Mouse (Mus musculus): ENCODE measurements around the gene Atf3. TPM values are rescaled to one million over a fixed set of nuclear protein-coding genes. Genes with fewer than 3 reads are reported as not detected.

The Atf3 gene
- polyA plus RNA-seq, 1 experiment from 2014 or later, result 4.3 TPM

DNA sequence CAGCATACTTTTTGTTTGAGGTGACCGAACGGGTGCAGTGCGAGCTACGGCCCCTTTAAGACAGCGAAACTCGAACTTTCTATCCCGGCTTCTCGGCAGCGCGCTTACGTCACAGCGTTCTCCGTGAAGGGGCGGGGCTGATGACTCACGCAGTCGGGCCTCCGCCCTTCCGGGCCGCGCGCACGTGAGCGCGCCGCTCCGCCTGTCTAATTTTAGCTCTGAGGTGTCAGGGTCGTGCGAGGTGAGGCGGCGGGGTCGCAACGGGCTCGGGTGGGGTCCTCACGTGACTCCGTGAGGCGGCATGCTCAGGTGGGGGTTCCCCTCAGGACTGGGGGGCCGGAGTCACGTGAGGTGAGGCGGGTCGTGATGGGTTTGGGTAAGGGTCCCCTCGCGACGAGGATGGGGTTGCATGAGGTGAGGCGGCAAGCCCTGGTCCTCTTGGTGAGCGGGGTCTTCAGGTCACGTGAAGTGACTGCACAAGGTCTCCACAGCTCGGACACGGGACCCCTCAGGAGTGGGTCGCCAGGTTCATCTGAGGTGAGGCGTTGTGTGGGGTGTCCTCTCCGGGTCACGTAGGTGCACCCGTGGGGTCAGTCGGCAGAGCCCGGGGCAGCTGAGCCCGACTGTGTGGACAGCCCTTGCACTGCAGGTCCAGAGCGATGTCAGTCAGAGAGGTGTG is 6.6 kb upstream of the Atf3 start:
- peak overlapping the region; percentile 91 for H3K9ac ChIP-seq (ENCODE audit: low read length)
- peak overlapping the region; percentile 81 for H3K27ac ChIP-seq (ENCODE audit: low read length)
- peak overlapping the region; percentile 99 for H3K4me2 ChIP-seq (ENCODE audit: low read depth, low read length)
- peak overlapping the region; percentile 94 for H3K4me3 ChIP-seq (ENCODE audit: low read length)
- no peaks in the 10 kb centered on the region for H3K36me3 ChIP-seq (ENCODE audit: control insufficient read depth, insufficient read depth, low read length)
- H3K27me3 ChIP-seq (ENCODE audit: control insufficient read depth, insufficient read depth, low read depth, low read length), result no peaks in the 10 kb centered on the region
- under 1% methylated on average over 57 of the region's 57 CpGs for WGBS
- H3K9me3 ChIP-seq (ENCODE audit: control insufficient read depth, low read length), result no peaks in the 10 kb centered on the region
- peaks cover 10% of the 10 kb centered on the region for H3K4me1 ChIP-seq (replicated peaks; ENCODE audit: control insufficient read depth, insufficient read depth, low read length)
- ATAC-seq (ENCODE audit: low read depth), result peak; percentile 94

DNA sequence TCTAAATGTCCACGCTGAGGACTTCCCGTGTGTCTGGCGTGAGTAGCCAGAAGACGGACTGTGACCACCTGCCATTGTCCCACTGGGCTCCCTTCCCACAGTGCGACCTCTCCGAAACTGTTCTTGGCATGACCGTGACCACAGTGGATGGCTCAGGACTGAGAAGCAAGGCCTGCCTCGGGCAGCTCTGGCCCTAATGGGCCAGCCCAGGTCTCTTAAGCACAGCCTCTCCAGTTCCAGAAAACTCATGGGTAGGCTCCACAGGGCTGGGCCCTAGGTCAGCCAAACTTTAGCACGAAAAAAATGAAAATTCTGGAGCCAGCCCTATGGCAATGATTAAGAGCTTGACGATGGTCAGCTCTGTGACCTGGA is 6.1 kb upstream of the Atf3 start:
- Histone ChIP-seq H3K27ac (ENCODE audit: low read length) (peak overlapping the region; percentile 81), H3K4me1 (replicated peaks; ENCODE audit: control insufficient read depth, insufficient read depth, low read length) (peaks cover 10% of the 10 kb centered on the region), H3K9me3 (ENCODE audit: control insufficient read depth, low read length) (no peaks in the 10 kb centered on the region), H3K4me3 (ENCODE audit: low read length) (peak overlapping the region; percentile 94), H3K9ac (ENCODE audit: low read length) (peak overlapping the region; percentile 91), H3K27me3 (ENCODE audit: control insufficient read depth, insufficient read depth, low read depth, low read length) (no peaks in the 10 kb centered on the region), H3K36me3 (ENCODE audit: control insufficient read depth, insufficient read depth, low read length) (no peaks in the 10 kb centered on the region), H3K4me2 (ENCODE audit: low read depth, low read length) (peak overlapping the region; percentile 99)
- 54% methylated on average over 10 of the region's 10 CpGs for WGBS
- ATAC-seq (ENCODE audit: low read depth), result peak; percentile 78

- Histone ChIP-seq H3K4me3 (ENCODE audit: low read length) (no peak overlapping the region), H3K4me1 (replicated peaks; ENCODE audit: control insufficient read depth, insufficient read depth, low read length) (peaks cover 10% of the 10 kb centered on the region), H3K27ac (ENCODE audit: low read length) (no peak overlapping the region), H3K9ac (ENCODE audit: low read length) (no peak overlapping the region), H3K36me3 (ENCODE audit: control insufficient read depth, insufficient read depth, low read length) (no peaks in the 10 kb centered on the region), H3K9me3 (ENCODE audit: control insufficient read depth, low read length) (no peaks in the 10 kb centered on the region), H3K4me2 (ENCODE audit: low read depth, low read length) (no peak overlapping the region), H3K27me3 (ENCODE audit: control insufficient read depth, insufficient read depth, low read depth, low read length) (peaks cover 4% of the 10 kb centered on the region; the same call in 1 of the 2 replicates)
- WGBS, result 61% methylated on average over 4 of the region's 4 CpGs
- no peak for ATAC-seq (ENCODE audit: low read depth)
Observed at GRCm38 (mm10) chr1:191222031-191222430, 4.2 kb upstream of the Atf3 start.

DNA sequence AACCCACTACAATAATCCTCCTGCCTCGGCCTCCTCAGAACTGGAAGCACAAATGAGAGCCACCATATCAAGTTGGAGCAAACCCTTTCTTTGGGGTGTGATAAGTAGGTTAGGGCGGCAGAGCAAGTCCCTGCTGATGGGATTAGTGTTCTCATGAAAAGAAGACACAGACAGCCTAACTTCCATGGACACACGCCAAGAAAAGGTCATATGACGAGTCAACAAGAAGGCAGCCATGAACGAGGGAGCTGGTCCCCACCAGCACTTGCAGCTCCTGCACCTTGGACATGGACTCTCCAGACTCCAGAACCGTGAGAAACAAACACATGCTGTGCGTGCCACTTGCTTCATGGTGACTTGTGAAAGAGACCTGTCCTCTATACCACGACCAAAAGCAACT is 2.7 kb upstream of the Atf3 start:
- ATAC-seq (ENCODE audit: low read depth), result no peak
- H3K9ac ChIP-seq (ENCODE audit: low read length), result no peak overlapping the region
- H3K9me3 ChIP-seq (ENCODE audit: control insufficient read depth, low read length), result no peaks in the 10 kb centered on the region
- H3K4me3 ChIP-seq (ENCODE audit: low read length), result no peak overlapping the region
- no peak overlapping the region for H3K27ac ChIP-seq (ENCODE audit: low read length)
- WGBS, result 66% methylated on average over 8 of the region's 8 CpGs
- peaks cover 10% of the 10 kb centered on the region for H3K4me1 ChIP-seq (replicated peaks; ENCODE audit: control insufficient read depth, insufficient read depth, low read length)
- peaks cover 4% of the 10 kb centered on the region; the same call in 1 of the 2 replicates for H3K27me3 ChIP-seq (ENCODE audit: control insufficient read depth, insufficient read depth, low read depth, low read length)
- no peaks in the 10 kb centered on the region for H3K36me3 ChIP-seq (ENCODE audit: control insufficient read depth, insufficient read depth, low read length)
- H3K4me2 ChIP-seq (ENCODE audit: low read depth, low read length), result no peak overlapping the region

GRCm38 (mm10) chr1:191219748-191220147 is 1.9 kb upstream of the Atf3 start:
- no peak overlapping the region for H3K4me3 ChIP-seq (ENCODE audit: low read length)
- H3K4me2 ChIP-seq (ENCODE audit: low read depth, low read length), result no peak overlapping the region
- ATAC-seq (ENCODE audit: low read depth), result no peak
- H3K36me3 ChIP-seq (ENCODE audit: control insufficient read depth, insufficient read depth, low read length), result no peaks in the 10 kb centered on the region
- no peaks in the 10 kb centered on the region for H3K9me3 ChIP-seq (ENCODE audit: control insufficient read depth, low read length)
- peaks cover 3% of the 10 kb centered on the region; the same call in 1 of the 2 replicates for H3K4me1 ChIP-seq (replicated peaks; ENCODE audit: control insufficient read depth, insufficient read depth, low read length)
- no peak overlapping the region for H3K27ac ChIP-seq (ENCODE audit: low read length)
- 95% methylated on average over 1 of the region's 1 CpGs for WGBS
- H3K27me3 ChIP-seq (ENCODE audit: control insufficient read depth, insufficient read depth, low read depth, low read length), result peaks cover 4% of the 10 kb centered on the region; the same call in 1 of the 2 replicates
- no peak overlapping the region for H3K9ac ChIP-seq (ENCODE audit: low read length)

GRCm38 (mm10) chr1:191218583-191218982 is 744 bp upstream of the Atf3 start:
- 46% methylated on average over 5 of the region's 5 CpGs for WGBS
- ATAC-seq (ENCODE audit: low read depth), result no peak
- H3K27me3 ChIP-seq (ENCODE audit: control insufficient read depth, insufficient read depth, low read depth, low read length), result peaks cover 4% of the 10 kb centered on the region; the same call in 1 of the 2 replicates

GRCm38 (mm10) chr1:191215776-191216661 is 1.8 kb downstream of the Atf3 start:
- Histone ChIP-seq H3K36me3 (ENCODE audit: control insufficient read depth, insufficient read depth, low read length) (no peaks in the 10 kb centered on the region), H3K4me3 (ENCODE audit: low read length) (no peak overlapping the region), H3K9me3 (ENCODE audit: control insufficient read depth, low read length) (no peaks in the 10 kb centered on the region), H3K4me2 (ENCODE audit: low read depth, low read length) (peak overlapping the region; percentile 13; the same call in 1 of the 2 replicates), H3K9ac (ENCODE audit: low read length) (no peak overlapping the region), H3K27me3 (ENCODE audit: control insufficient read depth, insufficient read depth, low read depth, low read length) (peaks cover 4% of the 10 kb centered on the region; the same call in 1 of the 2 replicates), H3K4me1 (replicated peaks; ENCODE audit: control insufficient read depth, insufficient read depth, low read length) (no peaks in the 10 kb centered on the region), H3K27ac (ENCODE audit: low read length) (no peak overlapping the region)
- 25% methylated on average over 19 of the region's 19 CpGs for WGBS
- ATAC-seq (ENCODE audit: low read depth), result no peak

More at GRCm38 (mm10) chr1:191218583-191218982, 744 bp upstream of the Atf3 start:
- Histone ChIP-seq H3K9ac (ENCODE audit: low read length) (no peak overlapping the region), H3K4me1 (replicated peaks; ENCODE audit: control insufficient read depth, insufficient read depth, low read length) (no peaks in the 10 kb centered on the region), H3K27ac (ENCODE audit: low read length) (no peak overlapping the region), H3K36me3 (ENCODE audit: control insufficient read depth, insufficient read depth, low read length) (no peaks in the 10 kb centered on the region), H3K4me2 (ENCODE audit: low read depth, low read length) (no peak overlapping the region), H3K4me3 (ENCODE audit: low read length) (no peak overlapping the region), H3K9me3 (ENCODE audit: control insufficient read depth, low read length) (no peaks in the 10 kb centered on the region)

GRCm38 (mm10) chr1:191211096-191211495 is 6.7 kb downstream of the Atf3 start:
- H3K9me3 ChIP-seq (ENCODE audit: control insufficient read depth, low read length), result no peaks in the 10 kb centered on the region
- ATAC-seq (ENCODE audit: low read depth), result no peak
- H3K4me3 ChIP-seq (ENCODE audit: low read length), result no peak overlapping the region
- no peak overlapping the region for H3K9ac ChIP-seq (ENCODE audit: low read length)
- no peaks in the 10 kb centered on the region for H3K27me3 ChIP-seq (ENCODE audit: control insufficient read depth, insufficient read depth, low read depth, low read length)
- H3K4me2 ChIP-seq (ENCODE audit: low read depth, low read length), result no peak overlapping the region
- H3K4me1 ChIP-seq (replicated peaks; ENCODE audit: control insufficient read depth, insufficient read depth, low read length), result no peaks in the 10 kb centered on the region
- no peaks in the 10 kb centered on the region for H3K36me3 ChIP-seq (ENCODE audit: control insufficient read depth, insufficient read depth, low read length)
- H3K27ac ChIP-seq (ENCODE audit: low read length), result no peak overlapping the region
- 30% methylated on average over 2 of the region's 2 CpGs for WGBS

DNA sequence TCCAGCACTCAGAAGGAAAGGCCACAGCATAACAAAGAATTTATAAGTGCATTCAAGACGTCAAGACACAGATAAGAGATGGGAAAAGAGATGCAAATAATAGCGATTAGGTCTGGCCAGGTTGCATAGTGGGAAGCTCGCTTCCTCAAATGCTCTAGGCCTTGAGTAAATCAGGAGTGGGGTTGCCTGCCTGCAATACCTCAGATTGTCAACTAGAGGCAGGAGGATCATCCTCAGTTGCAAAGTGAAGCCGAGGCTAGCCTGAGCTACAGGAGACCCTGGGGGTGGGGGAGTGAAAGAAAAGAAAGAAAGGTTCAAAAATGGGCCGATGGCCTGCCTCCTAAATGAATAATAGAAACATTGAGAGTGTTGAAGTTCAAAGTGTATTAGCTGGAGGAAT is 12.0 kb downstream of the Atf3 start:
- H3K4me1 ChIP-seq (replicated peaks; ENCODE audit: control insufficient read depth, insufficient read depth, low read length), result no peaks in the 10 kb centered on the region
- H3K9me3 ChIP-seq (ENCODE audit: control insufficient read depth, low read length), result no peaks in the 10 kb centered on the region
- no peaks in the 10 kb centered on the region for H3K36me3 ChIP-seq (ENCODE audit: control insufficient read depth, insufficient read depth, low read length)
- H3K4me3 ChIP-seq (ENCODE audit: low read length), result no peak overlapping the region
- WGBS, result 69% methylated on average over 5 of the region's 5 CpGs
- ATAC-seq (ENCODE audit: low read depth), result no peak
- H3K4me2 ChIP-seq (ENCODE audit: low read depth, low read length), result no peak overlapping the region
- no peaks in the 10 kb centered on the region for H3K27me3 ChIP-seq (ENCODE audit: control insufficient read depth, insufficient read depth, low read depth, low read length)
- H3K9ac ChIP-seq (ENCODE audit: low read length), result no peak overlapping the region
- H3K27ac ChIP-seq (ENCODE audit: low read length), result no peak overlapping the region
